Comparison of ENCODE assay signal across 11 mouse cellular contexts in the genomic region with DNA sequence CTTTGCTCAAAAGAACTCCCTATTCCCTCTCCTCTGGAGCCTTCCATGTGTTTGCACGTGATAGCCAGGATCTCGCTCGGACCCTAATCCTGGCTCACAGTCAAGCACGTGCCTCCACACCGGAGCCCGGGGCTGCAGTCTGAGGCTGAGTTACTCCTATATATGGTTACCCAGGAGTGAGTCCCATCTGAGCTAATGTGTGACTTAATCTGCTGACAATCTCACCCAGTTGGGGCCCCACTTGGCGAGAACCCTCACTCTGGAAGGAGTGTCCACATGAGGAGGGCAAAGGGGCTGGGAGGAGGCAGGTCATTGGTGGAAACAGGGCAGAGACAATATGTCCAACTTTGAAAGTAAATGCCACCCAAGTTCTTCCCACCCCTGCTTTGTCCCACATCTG. TPM values are rescaled to one million over a fixed set of nuclear protein-coding genes. Genes with fewer than 3 reads are reported as not detected.
DNase-seq lines count a peak whose midpoint lies in the region; ATAC-seq and TF ChIP-seq lines count a peak whose summit lies in the region.
"Had no signal": no experiment of that assay in that cellular context is flagged by ENCODE, and none has a peak within 500 bp of the region (broad histone marks: within the 10 kb centered on the region; RNA-seq: fewer than 3 reads in every experiment).

No protein-coding gene starts in this region.

- WGBS in heart, embryonic 16.5 days, result 18% methylated on average over 7 of the region's 7 CpGs
- 83% methylated on average over 7 of the region's 7 CpGs for WGBS in midbrain, embryonic 10.5 days
- 47% methylated on average over 7 of the region's 7 CpGs for WGBS in midbrain, embryonic 15.5 days
- 44% methylated on average over 7 of the region's 7 CpGs for WGBS in limb, embryonic 14.5 days

- H3K27me3 ChIP-seq in heart, embryonic 16.5 days (ENCODE audit: control insufficient read depth, insufficient read depth, low read length), result no peaks in the 10 kb centered on the region
- no peaks in the 10 kb centered on the region for H3K27me3 ChIP-seq in midbrain, embryonic 10.5 days (ENCODE audit: low read depth, poor library complexity, severe bottlenecking)
- H3K27me3 ChIP-seq in midbrain, embryonic 15.5 days (replicated peaks), result no peaks in the 10 kb centered on the region
- no peaks in the 10 kb centered on the region for H3K27me3 ChIP-seq in limb, embryonic 14.5 days (ENCODE audit: control insufficient read depth, insufficient read depth, low read length)
- H3K27me3 ChIP-seq: neural tube, embryonic 13.5 days had no signal

- H3K27ac ChIP-seq in heart, embryonic 16.5 days (ENCODE audit: low read length), result peak overlapping the region; percentile 94
- H3K27ac ChIP-seq in midbrain, embryonic 10.5 days (replicated peaks), result peak overlapping the region; percentile 55
- H3K27ac ChIP-seq in midbrain, embryonic 15.5 days, result no peak overlapping the region
- H3K27ac ChIP-seq in limb, embryonic 14.5 days (replicated peaks; ENCODE audit: low read depth, low read length), result no peak overlapping the region
- H3K27ac ChIP-seq: neural tube, embryonic 13.5 days had no signal

- intact Hi-C loops in heart, postnatal 36 days (cut with DNase I), result loop anchor here (1.0 kb wide), 1 partner anchor 88 kb away; no protein-coding TSS in a partner anchor

- H3K4me1 ChIP-seq in heart, embryonic 16.5 days (ENCODE audit: control insufficient read depth, insufficient read depth, low read length), result peaks cover 48% of the 10 kb centered on the region
- peaks cover 49% of the 10 kb centered on the region for H3K4me1 ChIP-seq in midbrain, embryonic 10.5 days
- H3K4me1 ChIP-seq in midbrain, embryonic 15.5 days, result no peaks in the 10 kb centered on the region; the same call in 1 of the 2 replicates
- H3K4me1 ChIP-seq in limb, embryonic 14.5 days (ENCODE audit: control insufficient read depth, insufficient read depth, low read length), result peaks cover 28% of the 10 kb centered on the region

- no peak for TF ChIP-seq POLR2A in limb, embryonic 14.5 days (IDR thresholded peaks at IDR 0.05; ENCODE audit: borderline replicate concordance, extremely low read depth, insufficient read depth, insufficient read length)

- no peak for DNase-seq in heart, postnatal 36 days
- no peak for DNase-seq in midbrain, embryonic 10.5 days (ENCODE audit: low spot score)
- DNase-seq in limb, embryonic 14.5 days (ENCODE audit: low spot score), result no peak
- DNase-seq in frontal cortex, adult 2 months (ENCODE audit: extremely low spot score in 1 of 2, low spot score in 1 of 2), result no peak
- DNase-seq in neural tube, embryonic 10.5 days (ENCODE audit: extremely low spot score, low spot score), result no peak
- no peak for DNase-seq in left cerebral cortex, adult 18-20 months (ENCODE audit: low spot score in 2 of 2)
- DNase-seq: gastrocnemius, postnatal 36 days; right cerebral cortex, postnatal 14 days had no signal

- H3K4me2 ChIP-seq in heart, embryonic 16.5 days (ENCODE audit: low read depth, low read length), result no peak overlapping the region; the same call in 1 of the 2 replicates
- H3K4me2 ChIP-seq in midbrain, embryonic 15.5 days, result no peak overlapping the region
- no peak overlapping the region for H3K4me2 ChIP-seq in limb, embryonic 14.5 days (replicated peaks; ENCODE audit: low read depth, low read length, severe bottlenecking)
- H3K4me2 ChIP-seq: neural tube, embryonic 13.5 days had no signal

- ATAC-seq in heart, embryonic 16.5 days (replicated peaks; ENCODE audit: extremely low read depth, insufficient read depth, low FRiP score), result peak; percentile 79
- no peak for ATAC-seq in midbrain, embryonic 15.5 days (replicated peaks)
- peak; percentile 24; the same call in 1 of the 2 replicates for ATAC-seq in limb, embryonic 14.5 days (ENCODE audit: low FRiP score, low read depth)

- no peaks in the 10 kb centered on the region for H3K9me3 ChIP-seq in heart, embryonic 16.5 days (replicated peaks; ENCODE audit: control insufficient read depth, low read length)
- H3K9me3 ChIP-seq in midbrain, embryonic 10.5 days (replicated peaks), result no peaks in the 10 kb centered on the region
- H3K9me3 ChIP-seq in midbrain, embryonic 15.5 days, result no peaks in the 10 kb centered on the region
- no peaks in the 10 kb centered on the region for H3K9me3 ChIP-seq in limb, embryonic 14.5 days (ENCODE audit: control insufficient read depth, low read length)
- H3K9me3 ChIP-seq: neural tube, embryonic 13.5 days had no signal

- peaks cover 15% of the 10 kb centered on the region for H3K36me3 ChIP-seq in heart, embryonic 16.5 days (ENCODE audit: control insufficient read depth, insufficient read depth)
- no peaks in the 10 kb centered on the region for H3K36me3 ChIP-seq in midbrain, embryonic 10.5 days
- H3K36me3 ChIP-seq in midbrain, embryonic 15.5 days (replicated peaks), result no peaks in the 10 kb centered on the region
- H3K36me3 ChIP-seq in limb, embryonic 14.5 days (ENCODE audit: control insufficient read depth, insufficient read depth, low read length), result peaks cover 28% of the 10 kb centered on the region
- H3K36me3 ChIP-seq: neural tube, embryonic 13.5 days had no signal

- H3K9ac ChIP-seq in heart, embryonic 16.5 days (ENCODE audit: low read length), result peak overlapping the region; percentile 58; the same call in 1 of the 2 replicates
- H3K9ac ChIP-seq in midbrain, embryonic 15.5 days, result no peak overlapping the region
- no peak overlapping the region; the same call in 1 of the 2 replicates for H3K9ac ChIP-seq in limb, embryonic 14.5 days (ENCODE audit: low read depth, low read length, severe bottlenecking)
- H3K9ac ChIP-seq: neural tube, embryonic 13.5 days had no signal

- H3K4me3 ChIP-seq in heart, embryonic 16.5 days (ENCODE audit: low read length), result no peak overlapping the region
- no peak overlapping the region for H3K4me3 ChIP-seq in midbrain, embryonic 10.5 days
- no peak overlapping the region for H3K4me3 ChIP-seq in midbrain, embryonic 15.5 days
- H3K4me3 ChIP-seq in limb, embryonic 14.5 days (replicated peaks; ENCODE audit: low read length), result no peak overlapping the region
- H3K4me3 ChIP-seq: neural tube, embryonic 13.5 days had no signal

RNA-seq across cellular contexts. Expression of a gene that starts 17.2 kb away (rescaled TPM):
- polyA plus RNA-seq in heart, embryonic 16.5 days (2015; fragmentation: Nextera tagmentation; extraction: Ambion mirVana), result 118 and 121 TPM in 2 replicates
- total RNA-seq in heart, postnatal 36 days (2021), result 100 to 1,000 TPM; 294 to 308 TPM
- polyA plus RNA-seq in midbrain, embryonic 10.5 days (2016; fragmentation: Nextera tagmentation; extraction: Ambion mirVana), result 54.7 and 56.1 TPM in 2 replicates
- 30.6 and 32.0 TPM in 2 replicates for polyA plus RNA-seq in midbrain, embryonic 15.5 days (2015; fragmentation: Nextera tagmentation; extraction: Ambion mirVana)
- polyA plus RNA-seq in limb, embryonic 14.5 days (2012; rRNA removed), result 67.1 and 79.9 TPM in 2 replicates
- 27.3 and 28.9 TPM in 2 replicates for polyA plus RNA-seq in limb, embryonic 14.5 days (2014; fragmentation: Nextera tagmentation; extraction: Ambion mirVana)
- polyA plus RNA-seq in frontal cortex, adult 2 months (2012; rRNA removed), result 48.2 and 56.4 TPM in 2 replicates
- 10 to 100 TPM; 25.4 to 25.6 TPM for total RNA-seq in left cerebral cortex, adult 18-20 months (2021)

RNA-seq across cellular contexts. Expression of a gene that starts 57.7 kb away (rescaled TPM):
- polyA plus RNA-seq in heart, embryonic 16.5 days (2015; fragmentation: Nextera tagmentation; extraction: Ambion mirVana), result 19.5 and 25.5 TPM in 2 replicates
- total RNA-seq in heart, postnatal 36 days (2021), result 10 to 100 TPM; 35.0 to 39.0 TPM
- 6.4 and 9.9 TPM in 2 replicates for polyA plus RNA-seq in midbrain, embryonic 10.5 days (2016; fragmentation: Nextera tagmentation; extraction: Ambion mirVana)
- polyA plus RNA-seq in midbrain, embryonic 15.5 days (2015; fragmentation: Nextera tagmentation; extraction: Ambion mirVana), result 12.3 and 14.2 TPM in 2 replicates
- polyA plus RNA-seq in limb, embryonic 14.5 days (2012; rRNA removed), result 52.7 and 58.0 TPM in 2 replicates
- 45.1 and 49.3 TPM in 2 replicates for polyA plus RNA-seq in limb, embryonic 14.5 days (2014; fragmentation: Nextera tagmentation; extraction: Ambion mirVana)
- 46.0 and 46.3 TPM in 2 replicates for polyA plus RNA-seq in frontal cortex, adult 2 months (2012; rRNA removed)
- 10 to 100 TPM; 47.4 to 47.7 TPM for total RNA-seq in left cerebral cortex, adult 18-20 months (2021)

Comparison
In these comparisons a context has a peak if more than half of its experiments do, and no peak if none do; other contexts are left out.
1. H3K27ac ChIP-seq: peak in heart, embryonic 16.5 days (single experiment) and midbrain, embryonic 10.5 days (single experiment); none in midbrain, embryonic 15.5 days (single experiment) and limb, embryonic 14.5 days (single experiment).